Mouse (Mus musculus): ENCODE measurements at regions not wholly inside any gene's neighbourhood (a gene's known extent, or its start where the extent isn't known, plus 50 kb on each side); places are given as distances from the start of the nearest gene placed in this dataset.

DNA sequence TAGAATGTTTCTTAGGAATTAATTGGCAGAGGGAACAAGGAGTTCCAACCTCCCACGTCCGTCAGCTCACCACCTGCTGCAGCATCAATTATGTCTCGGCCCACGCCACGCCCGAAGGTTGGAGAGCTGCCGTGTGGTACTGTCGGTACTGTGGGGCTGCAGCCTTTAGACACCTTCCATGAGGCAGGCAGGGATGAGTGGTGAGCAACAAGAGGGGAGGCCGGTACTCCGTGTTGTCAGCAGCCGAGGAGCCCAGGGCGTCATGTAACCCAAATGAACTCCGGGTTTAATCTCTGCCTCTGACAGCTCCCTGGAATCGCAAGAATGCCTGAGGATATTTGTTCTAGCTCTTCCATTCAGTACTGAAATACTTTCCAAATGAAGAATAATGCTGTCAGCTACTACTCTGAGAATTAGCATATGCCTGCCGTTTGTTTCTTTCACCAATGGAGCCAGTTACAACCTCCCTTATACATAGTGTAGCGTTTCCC, 524.8 kb downstream of the Slc4a3 start:
- no peak for DNase-seq (ENCODE audit: extremely low spot score, low read depth, low spot score)

- no peak for DNase-seq (ENCODE audit: extremely low spot score, low read depth, low spot score)
These were observed 529.1 kb downstream of the Slc4a3 start for GRCm38 (mm10) chr1:76075213-76075612.

GRCm38 (mm10) chr1:76075685-76076455, 529.8 kb downstream of the Slc4a3 start:
- no peak for DNase-seq (ENCODE audit: extremely low spot score, low read depth, low spot score)

DNA sequence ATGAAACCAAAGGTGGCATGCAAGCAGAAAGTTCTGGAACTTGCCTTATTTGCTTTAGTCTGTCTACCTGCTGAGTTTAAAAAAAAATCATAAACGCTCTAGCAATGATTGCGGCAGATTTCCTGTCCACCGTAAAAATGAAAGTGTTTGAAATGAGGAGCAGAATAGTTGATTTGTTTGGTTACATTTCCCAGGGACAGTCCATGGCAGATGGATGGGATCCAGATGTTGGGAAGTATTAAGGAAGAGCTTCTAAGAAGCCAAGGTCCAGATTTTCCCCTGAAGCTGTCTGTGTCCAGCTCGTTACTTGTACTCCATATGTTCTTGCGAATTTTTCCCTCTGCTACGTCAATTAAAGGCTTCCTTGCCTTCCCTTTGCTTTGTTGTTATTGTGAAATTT, 534.2 kb downstream of the Slc4a3 start:
- no peak for DNase-seq (ENCODE audit: extremely low spot score, low read depth, low spot score)

- no peak for DNase-seq (ENCODE audit: extremely low spot score, low read depth, low spot score)
These were observed 535.6 kb downstream of the Slc4a3 start for GRCm38 (mm10) chr1:76081700-76082099.

DNA sequence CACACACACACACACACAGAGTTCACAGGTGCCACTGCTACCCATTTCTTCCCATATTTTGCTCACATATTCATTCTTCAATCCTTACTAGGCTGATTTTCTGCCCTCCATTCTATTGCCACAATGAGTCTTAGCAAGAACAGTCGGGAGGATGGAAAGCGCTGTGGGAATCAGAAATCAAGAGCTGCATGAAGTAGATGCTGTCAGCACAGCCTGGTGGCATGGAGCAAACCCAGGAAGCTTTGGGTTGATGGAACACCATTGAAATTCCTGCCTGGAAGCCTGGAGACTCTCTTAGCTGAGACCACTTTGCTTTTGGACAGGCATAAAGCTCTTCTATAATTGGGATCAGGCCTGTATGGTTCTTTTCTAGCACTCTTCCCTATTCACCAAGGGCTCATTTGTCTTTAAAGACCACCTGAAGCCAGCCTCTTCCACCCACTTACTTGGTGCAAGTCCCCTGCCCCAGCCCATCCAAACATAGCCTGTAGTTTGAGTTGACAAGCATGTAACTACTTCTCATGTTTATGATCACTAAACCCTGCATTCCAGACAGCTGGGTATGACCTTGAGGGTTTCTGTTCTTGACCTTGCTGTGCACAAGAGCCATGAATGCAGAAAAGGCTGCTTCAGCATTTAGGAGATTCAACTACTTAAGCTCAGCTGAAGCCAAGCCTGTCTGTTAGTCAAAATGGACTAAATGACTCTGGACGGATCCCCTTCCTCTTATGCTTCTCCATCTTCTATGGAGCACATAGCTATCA, 537.4 kb downstream of the Slc4a3 start:
- DNase-seq (ENCODE audit: extremely low spot score, low read depth, low spot score): no peak

DNA sequence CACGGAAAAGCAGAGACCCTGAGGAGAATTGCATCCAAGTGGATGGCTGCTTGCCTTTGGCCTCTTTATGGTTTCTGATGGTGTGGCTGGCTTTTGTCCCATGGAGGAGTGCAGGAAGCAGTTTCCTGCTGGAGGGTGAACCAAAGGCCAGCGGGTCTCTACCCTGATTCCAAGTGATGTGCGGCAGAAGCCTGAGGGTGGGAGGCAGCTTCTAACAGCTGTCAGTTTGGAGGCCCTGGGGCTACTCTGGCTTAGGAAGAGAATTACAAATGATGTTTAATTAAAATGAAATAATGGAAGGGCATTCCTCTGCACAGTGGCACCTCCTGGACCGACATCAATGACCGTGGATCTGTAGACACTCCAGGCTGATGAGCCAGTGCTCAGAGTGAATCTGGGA, 545.0 kb downstream of the Slc4a3 start:
- no peak for DNase-seq (ENCODE audit: extremely low spot score, low read depth, low spot score)

DNA sequence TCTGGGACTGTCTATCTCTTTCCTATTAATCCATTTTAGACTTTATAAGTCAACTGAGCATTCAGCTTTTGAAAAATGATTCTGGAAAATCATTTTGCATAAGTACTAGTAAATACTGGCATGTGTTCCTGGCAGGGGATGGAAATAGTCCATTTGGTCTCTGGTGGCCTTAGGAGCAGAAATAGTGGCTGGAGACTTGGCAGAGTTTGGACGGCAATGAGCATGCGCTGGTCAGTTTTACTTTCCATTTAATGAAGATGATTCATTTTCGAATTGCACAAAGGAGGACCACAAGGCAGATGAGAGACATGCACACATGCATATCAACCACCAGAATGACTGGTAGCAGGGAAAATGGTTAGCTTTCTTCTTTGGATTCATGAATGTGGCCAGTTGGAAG, 567.2 kb downstream of the Slc4a3 start:
- no peak for DNase-seq (ENCODE audit: extremely low spot score, low read depth, low spot score)

- no peak for DNase-seq (ENCODE audit: extremely low spot score, low read depth, low spot score)
These were observed 574.8 kb downstream of the Slc4a3 start for GRCm38 (mm10) chr1:76120840-76121239.

GRCm38 (mm10) chr1:76130353-76130752, 584.3 kb downstream of the Slc4a3 start:
- DNase-seq (ENCODE audit: extremely low spot score, low read depth, low spot score): no peak

GRCm38 (mm10) chr1:76136810-76137209, 590.7 kb downstream of the Slc4a3 start:
- no peak for DNase-seq (ENCODE audit: extremely low spot score, low read depth, low spot score)

DNA sequence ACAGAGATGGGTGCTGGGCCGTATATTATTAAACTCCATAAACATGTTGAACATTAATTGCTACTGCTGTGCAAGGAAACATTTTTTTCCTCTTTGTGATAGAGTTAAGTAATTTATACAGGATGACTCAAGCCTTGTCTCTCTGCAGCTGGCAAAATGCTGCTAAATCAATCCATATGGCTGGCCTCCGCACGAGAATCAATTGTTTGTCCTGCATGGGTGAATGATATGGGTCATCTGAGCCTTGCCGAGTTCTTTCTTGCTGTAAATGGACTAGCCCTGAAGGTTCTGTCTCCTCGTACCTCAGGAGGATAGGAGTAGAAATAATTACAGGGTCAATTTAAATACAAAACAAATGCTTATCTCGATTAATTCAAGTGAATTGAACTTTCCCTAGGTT, 591.6 kb downstream of the Slc4a3 start:
- no peak for DNase-seq (ENCODE audit: extremely low spot score, low read depth, low spot score)

- no peak for DNase-seq (ENCODE audit: extremely low spot score, low read depth, low spot score)
These were observed 597.5 kb downstream of the Slc4a3 start for GRCm38 (mm10) chr1:76143516-76143915.

DNA sequence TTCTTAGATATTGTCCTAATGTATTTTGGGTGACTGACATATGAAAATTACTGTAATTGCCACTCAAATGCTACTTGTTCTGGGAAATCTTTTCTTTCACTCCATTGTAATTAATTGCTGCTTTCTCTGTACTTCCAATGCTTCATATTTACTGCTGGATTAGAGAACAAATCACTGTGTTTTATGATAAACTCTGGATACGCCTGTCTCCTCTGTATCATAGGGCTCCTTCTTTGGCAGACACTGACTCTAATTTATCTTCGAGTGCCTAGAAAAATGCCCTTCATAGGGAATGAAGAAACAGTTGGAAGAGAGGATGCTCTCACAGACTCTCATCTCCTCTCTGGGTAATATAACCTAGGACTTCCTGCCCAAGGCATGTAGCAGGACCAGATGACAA, 602.9 kb downstream of the Slc4a3 start:
- no peak for DNase-seq (ENCODE audit: extremely low spot score, low read depth, low spot score)

GRCm38 (mm10) chr1:76156291-76156690, 610.2 kb downstream of the Slc4a3 start:
- no peak for DNase-seq (ENCODE audit: extremely low spot score, low read depth, low spot score)

GRCm38 (mm10) chr1:76167486-76167885, 621.4 kb downstream of the Slc4a3 start:
- DNase-seq (ENCODE audit: extremely low spot score, low read depth, low spot score): no peak

- no peak for DNase-seq (ENCODE audit: extremely low spot score, low read depth, low spot score)
These were observed 635.1 kb downstream of the Slc4a3 start for GRCm38 (mm10) chr1:76181181-76181580.

- DNase-seq (ENCODE audit: extremely low spot score, low read depth, low spot score): no peak
These were observed 648.8 kb downstream of the Slc4a3 start for GRCm38 (mm10) chr1:76194844-76195243.

DNA sequence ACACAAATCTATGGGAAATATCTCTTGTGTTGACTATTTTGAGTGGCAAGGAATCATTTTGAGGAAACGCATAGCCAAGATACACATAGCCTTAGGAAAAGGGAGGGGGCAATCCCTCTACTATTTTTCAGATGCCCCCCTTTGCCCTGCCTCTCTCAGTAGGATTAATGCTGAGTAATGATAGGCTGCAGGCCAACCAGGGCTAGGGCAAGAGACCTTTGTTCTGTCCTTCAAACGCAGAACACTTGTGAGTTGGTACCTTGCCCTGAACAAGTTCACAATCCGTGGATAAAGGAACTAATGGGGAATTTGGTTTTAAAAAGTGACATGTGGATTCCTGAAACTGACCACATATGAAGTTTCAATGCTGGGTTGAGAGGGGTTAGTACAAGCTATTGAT, 651.6 kb downstream of the Slc4a3 start:
- no peak for DNase-seq (ENCODE audit: extremely low spot score, low read depth, low spot score)

DNA sequence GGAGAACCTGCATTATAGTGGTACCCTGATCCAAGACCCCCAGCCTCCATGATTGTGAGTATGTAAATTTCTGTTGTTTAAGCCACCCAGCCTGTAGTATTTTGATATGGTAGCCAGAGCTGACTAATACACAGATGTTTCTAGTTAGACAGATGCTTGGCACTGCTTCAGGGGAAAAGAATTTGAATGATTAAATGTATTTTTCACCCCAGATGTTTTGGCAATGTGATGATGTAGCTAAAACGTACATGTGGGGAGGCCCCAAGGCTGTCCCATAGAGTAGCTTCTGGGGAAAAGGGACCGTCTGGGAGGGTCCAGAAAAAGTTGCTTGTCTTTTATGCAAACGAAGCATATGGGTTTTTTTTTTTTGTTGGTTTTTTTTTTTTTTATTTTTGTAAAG, 654.8 kb downstream of the Slc4a3 start:
- DNase-seq (ENCODE audit: extremely low spot score, low read depth, low spot score): no peak

- DNase-seq (ENCODE audit: extremely low spot score, low read depth, low spot score): no peak
These were observed 666.4 kb downstream of the Slc4a3 start for GRCm38 (mm10) chr1:76212486-76212885.

DNA sequence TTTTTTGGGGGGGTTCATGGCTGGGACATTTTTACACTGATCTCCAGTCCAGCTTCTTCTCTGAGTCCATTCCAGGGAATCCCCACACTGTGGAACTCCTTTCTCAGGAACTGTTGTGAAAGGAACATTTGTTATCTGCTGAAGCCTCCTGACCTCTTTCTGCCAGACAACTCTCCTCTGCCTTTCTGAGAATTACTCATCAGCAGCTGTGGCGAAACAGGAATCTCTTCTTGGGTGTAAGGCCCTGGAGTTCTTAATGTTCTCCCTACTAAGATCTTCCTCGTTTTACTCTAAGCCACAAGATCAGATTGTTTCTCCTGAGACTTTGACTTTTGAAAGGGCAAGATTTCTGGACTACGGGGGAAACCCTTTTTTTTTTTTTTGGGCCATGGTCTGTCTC, 698.7 kb downstream of the Slc4a3 start:
- DNase-seq (ENCODE audit: extremely low spot score, low read depth, low spot score): no peak
